Mouse (Mus musculus): ENCODE data around the gene Prss38.

DNA sequence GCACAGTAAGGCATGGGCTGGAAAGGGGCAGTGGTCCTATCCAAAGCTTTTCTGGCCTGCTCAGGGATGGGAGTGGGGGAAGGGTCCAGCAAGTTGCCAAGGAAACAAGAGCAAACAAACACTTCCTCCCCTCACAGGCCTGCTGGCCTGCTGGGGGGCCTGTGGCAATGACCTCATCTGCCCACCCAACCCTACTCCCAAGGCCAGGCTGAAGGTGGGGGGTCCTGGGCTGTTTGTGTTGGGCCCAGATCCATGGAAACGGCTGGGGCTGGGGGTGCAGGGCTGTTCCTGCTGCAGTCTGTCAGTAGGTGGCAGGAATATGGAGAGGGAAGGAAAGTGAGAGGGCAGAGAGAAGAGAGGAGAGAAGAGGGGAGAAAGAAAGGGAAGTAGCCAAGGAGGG lies 39.1 kb downstream of the Prss38 start:
- TF ChIP-seq CTCF (IDR thresholded peaks at IDR 0.05; ENCODE audit: control insufficient read depth, insufficient read depth, low read length) (no peak), POLR2A (IDR thresholded peaks at IDR 0.05; ENCODE audit: borderline replicate concordance, control insufficient read depth, low read depth, low read length) (no peak)
